Mouse (Mus musculus) forebrain, embryonic 15.5 days (tissue): Measurements from ENCODE around the gene Tgm1. TPM values are rescaled to one million over a fixed set of nuclear protein-coding genes. Genes with fewer than 3 reads are reported as not detected.
A peak's percentile ranks its signal among the peaks of the same experiment; 100 is the strongest.

Experiments
- ATAC-seq: fragments of 200-750 bp; cut with Nextera tagmentation; replicated peaks from 2 replicates; pipeline ENCODE4 v1.8.0; 2017; ENCODE audit warnings: mild to moderate bottlenecking, moderate TSS enrichment, moderate library complexity
- H3K27ac ChIP-seq: fragments of 300-500 bp; sonication (generic); replicated peaks from 2 replicates; pipeline ENCODE4 v1.5.1; 2015; ENCODE audit warnings: mild to moderate bottlenecking, inconsistent platforms
- H3K27me3 ChIP-seq: fragments of 300-500 bp; sonication (generic); 2 replicates; pipeline ENCODE4 v1.6.1; 2015; ENCODE audit warnings: inconsistent platforms
- H3K36me3 ChIP-seq: fragments of 300-500 bp; sonication (generic); 2 replicates; pipeline ENCODE4 v1.6.1; 2015; ENCODE audit warnings: mild to moderate bottlenecking, inconsistent platforms
- H3K4me1 ChIP-seq: fragments of 300-500 bp; sonication (generic); 2 replicates; pipeline ENCODE4 v1.6.1; 2015; ENCODE audit warnings: inconsistent platforms
- H3K4me2 ChIP-seq: fragments of 300-500 bp; sonication (generic); replicated peaks from 2 replicates; pipeline ENCODE4 v1.6.1; 2015; ENCODE audit warnings: mild to moderate bottlenecking, inconsistent platforms
- H3K4me3 ChIP-seq: fragments of 300-500 bp; sonication (generic); 2 replicates; pipeline ENCODE4 v1.5.1; 2015; ENCODE audit warnings: mild to moderate bottlenecking, inconsistent platforms
- H3K9ac ChIP-seq: fragments of 300-500 bp; sonication (generic); replicated peaks from 2 replicates; pipeline ENCODE4 v1.6.1; 2015; ENCODE audit warnings: mild to moderate bottlenecking, inconsistent platforms
- H3K9me3 ChIP-seq: fragments of 300-500 bp; sonication (generic); 2 replicates; pipeline ENCODE4 v1.6.1; 2016; ENCODE audit warnings: inconsistent platforms
- WGBS: fragments of 180-500 bp; shearing (Covaris S2); methylation state at CpG from one replicate; pipeline ENCODE4 v1.1.7; 2015; ENCODE audit warnings: mixed read lengths; 5-methylcytosine and 5-hydroxymethylcytosine counted together
- polyA plus RNA-seq: library from polyadenylated mRNA; unstranded; fragments of >200 nt; fragmentation: Nextera tagmentation; extraction: Ambion mirVana; gene quantifications from 2 replicates; pipeline ENCODE4 v1.2.1, GENCODE M21; 2015

Tgm1 gene
- polyA plus RNA-seq, 1 experiment from 2014 or later, result 0.20 TPM

DNA sequence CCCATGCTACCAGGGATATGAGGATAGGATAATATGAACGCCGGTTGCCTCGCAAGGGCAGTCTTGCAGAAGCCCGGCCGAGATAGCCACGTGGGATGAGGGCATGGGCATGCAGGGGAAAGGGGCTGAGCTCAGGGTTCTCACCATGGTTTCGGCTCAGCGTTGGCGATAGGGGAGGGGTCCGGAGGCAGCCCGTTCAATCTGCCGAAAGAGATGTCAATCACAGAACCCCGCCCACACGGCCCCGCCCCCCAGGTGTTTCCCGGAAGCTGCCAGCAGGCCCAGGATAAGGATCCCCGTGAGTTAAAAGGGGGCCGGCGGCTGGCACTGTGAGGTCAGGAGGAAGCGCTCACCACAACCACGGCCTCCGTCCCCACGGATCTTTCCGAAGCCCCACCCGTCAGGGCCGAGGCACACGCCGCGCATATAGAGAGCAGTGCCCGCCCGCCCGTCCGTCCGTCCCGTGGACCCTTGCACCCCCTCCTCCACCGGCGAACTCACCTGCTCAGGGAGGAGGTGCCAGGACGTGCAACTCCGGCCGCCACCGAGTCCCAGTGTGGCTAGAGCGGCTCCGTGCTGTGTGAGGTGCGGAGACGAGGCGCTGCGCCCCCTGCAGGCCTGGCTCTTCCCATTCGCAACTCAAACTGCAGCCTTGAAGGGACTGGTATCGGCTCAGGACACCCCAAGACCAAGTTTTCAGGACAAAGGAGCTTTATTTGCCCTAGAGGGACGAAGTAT lies 8.1 kb upstream of the Tgm1 start, which contains the start of gene Rabggta:
Gene Rabggta, minus strand, starts transcription at position 564 of the 738 bp plus-strand sequence.
- WGBS, result under 1% methylated on average over 50 of the region's 50 CpGs
- no peaks in the 10 kb centered on the region for H3K9me3 ChIP-seq
- peak within 1 kb of the TSS; percentile 92 for H3K27ac ChIP-seq
- H3K4me1 ChIP-seq, result peaks cover 13% of the 10 kb centered on the region
- H3K36me3 ChIP-seq, result peaks cover 13% of the 10 kb centered on the region; the same call in 1 of the 2 replicates
- ATAC-seq, result peak; percentile 96
- peak within 1 kb of the TSS; percentile 93 for H3K4me3 ChIP-seq
- peak within 1 kb of the TSS; percentile 81 for H3K9ac ChIP-seq
- H3K27me3 ChIP-seq, result no peaks in the 10 kb centered on the region
- H3K4me2 ChIP-seq, result peak within 1 kb of the TSS; percentile 53

DNA sequence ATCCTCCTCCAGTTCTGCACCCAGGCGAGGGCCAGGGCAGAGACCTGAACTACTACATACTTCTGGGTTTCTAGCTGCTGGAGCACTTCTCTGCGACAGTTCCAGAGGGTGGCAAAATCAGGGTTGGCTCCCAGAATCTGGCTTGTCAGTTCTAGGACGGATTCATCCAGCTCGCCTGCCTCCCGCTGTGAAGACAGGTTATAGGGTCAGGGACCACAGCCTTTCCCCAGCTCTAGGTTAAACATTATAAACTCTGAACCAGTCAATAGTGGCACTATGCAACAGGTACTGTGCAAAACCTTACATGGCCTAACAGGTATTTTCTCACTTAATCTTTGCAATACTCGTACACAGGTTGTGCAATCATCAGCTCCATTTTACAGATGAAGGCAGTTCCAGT lies 7.3 kb upstream of the Tgm1 start:
- Histone ChIP-seq H3K9me3 (no peaks in the 10 kb centered on the region), H3K4me1 (peaks cover 13% of the 10 kb centered on the region), H3K36me3 (peaks cover 15% of the 10 kb centered on the region; the same call in 1 of the 2 replicates), H3K4me3 (peak overlapping the region; percentile 93), H3K4me2 (peak overlapping the region; percentile 53), H3K9ac (peak overlapping the region; percentile 81; the same call in 1 of the 2 replicates), H3K27ac (no peak overlapping the region), H3K27me3 (no peaks in the 10 kb centered on the region)
- WGBS, result 75% methylated on average over 6 of the region's 6 CpGs
- ATAC-seq, result no peak

DNA sequence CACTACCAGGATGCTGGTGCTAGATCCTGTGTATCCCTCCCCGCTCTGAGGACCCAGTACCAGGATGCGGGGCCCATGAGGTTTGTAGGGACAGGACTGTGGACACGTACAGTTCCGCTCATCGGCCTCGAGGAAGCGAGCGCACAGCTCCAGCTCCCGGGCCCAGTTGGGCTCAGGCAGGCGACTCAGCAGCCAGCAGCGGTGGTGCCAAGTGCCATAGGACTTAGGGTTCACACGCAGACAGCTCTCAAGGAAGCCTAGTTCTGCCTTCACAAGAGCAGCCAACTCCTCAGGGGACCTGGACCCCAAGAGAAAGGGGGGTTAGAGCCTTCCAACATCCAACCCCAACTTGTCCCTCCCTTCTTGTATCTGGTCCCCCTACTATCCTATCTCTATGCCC lies 6.9 kb upstream of the Tgm1 start:
- Histone ChIP-seq H3K4me1 (peaks cover 13% of the 10 kb centered on the region), H3K9me3 (no peaks in the 10 kb centered on the region), H3K4me3 (no peak overlapping the region), H3K27ac (no peak overlapping the region), H3K36me3 (peaks cover 15% of the 10 kb centered on the region; the same call in 1 of the 2 replicates), H3K9ac (no peak overlapping the region), H3K27me3 (no peaks in the 10 kb centered on the region), H3K4me2 (no peak overlapping the region)
- no peak for ATAC-seq
- WGBS, result 94% methylated on average over 12 of the region's 12 CpGs

DNA sequence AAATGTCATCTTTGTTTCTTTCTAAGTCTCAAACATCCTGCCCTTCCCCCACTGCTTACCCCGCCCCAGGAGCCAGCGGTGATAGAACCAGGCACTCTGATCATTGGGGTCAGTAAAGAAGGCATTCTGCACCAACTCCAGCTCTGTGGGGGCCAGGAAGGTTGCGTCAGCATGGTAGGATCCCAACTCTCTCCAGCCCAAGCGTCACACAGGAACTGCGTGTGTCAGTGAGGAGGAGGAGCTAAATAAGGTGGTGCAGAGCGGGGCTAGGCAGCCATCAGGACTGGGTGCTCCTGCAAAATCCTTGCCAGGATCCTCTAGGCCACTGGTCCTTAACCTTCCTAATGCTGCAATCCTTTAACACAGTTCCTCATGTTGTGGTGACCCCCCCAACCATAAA lies 6.0 kb upstream of the Tgm1 start:
- 89% methylated on average over 6 of the region's 6 CpGs for WGBS
- Histone ChIP-seq H3K4me3 (no peak overlapping the region), H3K4me1 (peaks cover 13% of the 10 kb centered on the region), H3K27ac (no peak overlapping the region), H3K9ac (no peak overlapping the region), H3K27me3 (no peaks in the 10 kb centered on the region), H3K36me3 (peaks cover 15% of the 10 kb centered on the region; the same call in 1 of the 2 replicates), H3K4me2 (no peak overlapping the region), H3K9me3 (no peaks in the 10 kb centered on the region)
- no peak for ATAC-seq

- H3K9me3 ChIP-seq, result no peaks in the 10 kb centered on the region
- H3K4me1 ChIP-seq, result peaks cover 8% of the 10 kb centered on the region
- H3K4me2 ChIP-seq, result no peak overlapping the region
- no peak overlapping the region for H3K9ac ChIP-seq
- WGBS, result 89% methylated on average over 8 of the region's 8 CpGs
- no peak for ATAC-seq
- H3K4me3 ChIP-seq, result no peak overlapping the region
- peaks cover 15% of the 10 kb centered on the region; the same call in 1 of the 2 replicates for H3K36me3 ChIP-seq
- H3K27me3 ChIP-seq, result 0 out of 2 replicates have a peak, but pooled peaks cover 2% of the 10 kb centered on the region
- no peak overlapping the region for H3K27ac ChIP-seq
Observed at GRCm38 (mm10) chr14:55716884-55717283, 3.2 kb upstream of the Tgm1 start.

DNA sequence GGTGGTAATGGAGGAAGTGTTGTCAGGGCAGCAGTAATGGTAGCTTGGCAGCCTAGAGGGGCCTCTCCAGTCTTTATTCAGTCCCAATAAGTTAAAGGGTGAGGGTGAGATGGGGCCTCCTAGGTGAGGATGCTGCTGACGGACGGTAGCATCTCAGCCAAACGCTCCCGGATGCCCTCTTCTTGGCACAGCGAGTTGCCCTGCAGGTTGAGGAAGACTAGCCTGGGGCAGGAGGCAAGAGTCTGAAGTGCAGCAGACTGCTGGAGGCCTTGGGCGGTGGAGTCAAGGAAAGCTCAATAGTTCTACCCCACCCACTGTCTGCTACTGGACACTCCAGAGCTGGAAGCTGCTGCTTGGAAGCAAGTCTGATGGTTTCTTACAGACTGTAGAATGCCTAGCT lies 2.5 kb upstream of the Tgm1 start:
- Histone ChIP-seq H3K9ac (no peak overlapping the region), H3K4me3 (no peak overlapping the region), H3K4me1 (peaks cover 5% of the 10 kb centered on the region), H3K9me3 (no peaks in the 10 kb centered on the region), H3K27ac (no peak overlapping the region), H3K36me3 (peaks cover 15% of the 10 kb centered on the region; the same call in 1 of the 2 replicates), H3K27me3 (0 out of 2 replicates have a peak, but pooled peaks cover 2% of the 10 kb centered on the region), H3K4me2 (no peak overlapping the region)
- ATAC-seq, result no peak
- 95% methylated on average over 6 of the region's 6 CpGs for WGBS

- Histone ChIP-seq H3K9me3 (no peaks in the 10 kb centered on the region), H3K27me3 (0 out of 2 replicates have a peak, but pooled peaks cover 2% of the 10 kb centered on the region), H3K4me1 (no peaks in the 10 kb centered on the region), H3K4me2 (no peak overlapping the region), H3K9ac (no peak overlapping the region), H3K4me3 (no peak overlapping the region), H3K27ac (no peak overlapping the region), H3K36me3 (peaks cover 13% of the 10 kb centered on the region; the same call in 1 of the 2 replicates)
- WGBS, result 48% methylated on average over 6 of the region's 6 CpGs
- ATAC-seq, result no peak
Observed at GRCm38 (mm10) chr14:55714893-55715292, 1.2 kb upstream of the Tgm1 start.

DNA sequence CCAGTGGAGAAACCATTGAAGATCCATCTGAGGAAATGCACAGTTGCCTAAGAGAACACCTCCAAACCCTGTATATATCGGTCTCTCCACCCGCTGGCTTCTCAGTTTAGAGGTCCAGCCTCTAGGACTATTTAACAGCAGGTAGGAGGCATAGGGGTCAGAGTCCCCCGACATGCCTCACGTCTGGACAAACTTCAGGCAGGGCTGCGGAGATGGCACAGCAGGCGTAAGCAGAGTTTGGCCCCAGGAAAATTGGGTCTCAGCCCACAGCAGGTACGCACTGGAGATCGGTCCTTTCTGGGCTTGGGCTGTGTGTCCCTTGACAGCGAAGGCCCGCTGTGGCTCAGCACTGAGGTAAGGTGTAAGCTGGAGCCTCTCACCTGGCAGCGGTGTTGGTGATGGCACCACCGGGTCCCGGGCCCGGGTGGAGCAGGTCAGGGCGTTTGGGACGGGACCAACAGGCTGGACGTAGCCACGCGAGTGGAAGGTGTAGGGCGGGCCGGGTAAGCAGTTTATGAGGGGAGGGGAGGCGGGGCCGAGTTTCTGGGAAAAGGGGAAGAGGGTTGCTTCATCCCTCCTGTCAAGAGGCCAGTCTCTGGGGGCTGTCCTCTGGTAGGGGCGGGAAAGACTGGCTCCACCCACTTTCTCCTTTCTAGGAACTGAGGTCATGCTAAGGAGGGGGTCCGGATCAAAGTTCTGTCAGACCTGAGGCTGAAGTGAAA lies 558 bp downstream of the Tgm1 start:
- H3K27me3 ChIP-seq, result 0 out of 2 replicates have a peak, but pooled peaks cover 2% of the 10 kb centered on the region
- H3K4me2 ChIP-seq, result no peak overlapping the region
- no peak overlapping the region for H3K9ac ChIP-seq
- H3K27ac ChIP-seq, result no peak overlapping the region
- ATAC-seq, result no peak
- no peaks in the 10 kb centered on the region for H3K9me3 ChIP-seq
- 16% methylated on average over 25 of the region's 25 CpGs for WGBS
- peaks cover 7% of the 10 kb centered on the region; the same call in 1 of the 2 replicates for H3K36me3 ChIP-seq
- H3K4me3 ChIP-seq, result no peak overlapping the region
- no peaks in the 10 kb centered on the region for H3K4me1 ChIP-seq

DNA sequence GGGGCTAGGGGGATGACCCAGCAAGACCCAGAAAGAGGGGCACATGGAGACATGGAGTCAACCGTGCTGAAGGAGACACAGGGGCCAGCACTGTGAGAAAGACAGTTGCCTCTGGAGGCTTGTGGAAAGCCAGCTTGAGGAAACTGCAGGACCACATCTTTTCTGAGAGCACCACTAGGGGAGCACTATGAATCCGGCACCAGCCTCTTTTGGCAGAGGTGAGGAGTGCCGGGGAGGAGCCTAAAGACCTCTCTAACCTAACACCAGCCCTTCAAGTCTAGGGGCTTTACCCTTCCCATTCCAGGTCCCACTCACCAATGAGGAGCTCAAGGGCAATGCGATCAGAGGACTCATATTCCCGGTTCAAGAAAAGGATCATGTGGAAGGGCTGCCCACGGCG lies 1.9 kb downstream of the Tgm1 start:
- H3K27me3 ChIP-seq, result 0 out of 2 replicates have a peak, but pooled peaks cover 2% of the 10 kb centered on the region

DNA sequence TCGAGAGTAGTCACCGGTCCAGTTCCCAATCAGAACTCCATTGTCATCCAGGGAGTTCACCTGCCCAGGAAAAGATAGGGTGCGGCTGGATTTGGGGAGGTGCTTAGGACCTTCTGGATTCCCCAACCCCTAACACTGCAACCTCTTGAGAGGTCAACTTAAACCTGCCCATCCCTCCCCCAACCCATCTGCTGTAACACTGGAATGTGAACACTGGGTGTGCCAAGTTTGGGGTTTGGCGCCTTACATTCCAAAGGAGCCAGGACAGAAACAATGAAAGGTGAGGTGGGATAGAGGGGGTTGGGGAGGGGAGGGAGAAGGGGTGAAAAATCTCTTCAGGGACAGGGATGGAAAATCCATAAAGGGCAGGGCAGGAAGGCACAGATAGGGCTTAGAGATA lies 4.2 kb downstream of the Tgm1 start:
- Histone ChIP-seq H3K4me3 (no peak overlapping the region), H3K27ac (no peak overlapping the region), H3K9me3 (no peaks in the 10 kb centered on the region), H3K9ac (no peak overlapping the region), H3K4me2 (no peak overlapping the region), H3K4me1 (no peaks in the 10 kb centered on the region), H3K27me3 (0 out of 2 replicates have a peak, but pooled peaks cover 2% of the 10 kb centered on the region), H3K36me3 (no peaks in the 10 kb centered on the region)
- no peak for ATAC-seq
- 90% methylated on average over 4 of the region's 4 CpGs for WGBS

More for the DNA sequence above, 1.9 kb downstream of the Tgm1 start:
- Histone ChIP-seq H3K27ac (no peak overlapping the region), H3K9ac (no peak overlapping the region), H3K36me3 (0 out of 2 replicates have a peak, but pooled peaks cover 1% of the 10 kb centered on the region), H3K4me1 (no peaks in the 10 kb centered on the region), H3K9me3 (no peaks in the 10 kb centered on the region), H3K4me3 (no peak overlapping the region), H3K4me2 (no peak overlapping the region)
- WGBS, result 81% methylated on average over 7 of the region's 7 CpGs
- ATAC-seq, result no peak

GRCm38 (mm10) chr14:55707397-55707796 lies 6.3 kb downstream of the Tgm1 start:
- H3K27ac ChIP-seq, result no peak overlapping the region
- H3K36me3 ChIP-seq, result no peaks in the 10 kb centered on the region
- no peaks in the 10 kb centered on the region for H3K27me3 ChIP-seq
- H3K9me3 ChIP-seq, result no peaks in the 10 kb centered on the region
- H3K4me3 ChIP-seq, result no peak overlapping the region
- WGBS, result 86% methylated on average over 5 of the region's 5 CpGs
- no peak overlapping the region for H3K9ac ChIP-seq
- no peak overlapping the region for H3K4me2 ChIP-seq
- H3K4me1 ChIP-seq, result no peaks in the 10 kb centered on the region
- ATAC-seq, result no peak

- ATAC-seq, result no peak
- 88% methylated on average over 8 of the region's 8 CpGs for WGBS
- no peak overlapping the region for H3K4me2 ChIP-seq
- H3K4me1 ChIP-seq, result no peaks in the 10 kb centered on the region
- H3K9me3 ChIP-seq, result no peaks in the 10 kb centered on the region
- no peak overlapping the region for H3K4me3 ChIP-seq
- no peaks in the 10 kb centered on the region for H3K36me3 ChIP-seq
- no peaks in the 10 kb centered on the region for H3K27me3 ChIP-seq
- no peak overlapping the region for H3K9ac ChIP-seq
- H3K27ac ChIP-seq, result no peak overlapping the region
Observed at GRCm38 (mm10) chr14:55706051-55706600, 7.6 kb downstream of the Tgm1 start.
